Mouse (Mus musculus): Measurements from ENCODE around the gene Krtap5-3. TPM values are rescaled to one million over a fixed set of nuclear protein-coding genes. Genes with fewer than 3 reads are reported as not detected.
"Not testable (repeated sequence)": the region's sequence is repeated elsewhere in the genome, so short reads cannot be mapped to it uniquely, and the experiment has no call there.

Krtap5-3 gene
- total RNA-seq (2014; rRNA removed) (not detected in 2 replicates), polyA plus RNA-seq (2015; fragmentation: Nextera tagmentation; extraction: Ambion mirVana) (not detected in 2 replicates)

GRCm38 (mm10) chr7:142201064-142201463 is at the start of gene Krtap5-3:
Gene Krtap5-3, plus strand, starts transcription at chr7:142201364.
- H3K36me3 ChIP-seq (ENCODE audit: insufficient read depth, low read length), result no peaks in the 10 kb centered on the region
- 92% methylated on average over 1 of the region's 1 CpGs for WGBS

GRCm38 (mm10) chr7:142152191-142152590 is 49.0 kb upstream of the Krtap5-3 start:
- Histone ChIP-seq H3K9me3 (ENCODE audit: low read length) (no peaks in the 10 kb centered on the region), H3K4me2 (ENCODE audit: low read depth, low read length, poor library complexity, severe bottlenecking) (no peak overlapping the region), H3K27me3 (ENCODE audit: insufficient read depth, low read length) (no peaks in the 10 kb centered on the region), H3K4me1 (ENCODE audit: insufficient read depth, low read length) (no peaks in the 10 kb centered on the region), H3K27ac (ENCODE audit: low read depth, low read length) (no peak overlapping the region), H3K4me3 (ENCODE audit: low read depth, low read length) (no peak overlapping the region), H3K9ac (replicated peaks; ENCODE audit: low read length, poor library complexity, severe bottlenecking) (no peak overlapping the region), H3K36me3 (ENCODE audit: insufficient read depth, low read length) (no peaks in the 10 kb centered on the region)
- no peak for TF ChIP-seq CTCF (IDR thresholded peaks at IDR 0.05)
- 88% methylated on average over 4 of the region's 4 CpGs for WGBS
- no peak for ATAC-seq (ENCODE audit: low FRiP score)
- DNase-seq (ENCODE audit: low spot score), result no peak

More at GRCm38 (mm10) chr7:142201064-142201463, at the start of gene Krtap5-3:
- DNase-seq (ENCODE audit: low spot score) (no peak), ATAC-seq (ENCODE audit: low FRiP score) (no peak)
- no peak within 1 kb of the TSS for H3K27ac ChIP-seq (ENCODE audit: low read depth, low read length)
- no peak within 1 kb of the TSS for H3K9ac ChIP-seq (replicated peaks; ENCODE audit: low read length, poor library complexity, severe bottlenecking)
- H3K9me3 ChIP-seq (ENCODE audit: low read length), result no peaks in the 10 kb centered on the region
- H3K4me3 ChIP-seq (ENCODE audit: low read depth, low read length), result no peak within 1 kb of the TSS
- no peak for TF ChIP-seq CTCF (IDR thresholded peaks at IDR 0.05)
- H3K4me2 ChIP-seq (ENCODE audit: low read depth, low read length, poor library complexity, severe bottlenecking), result no peak within 1 kb of the TSS
- no peaks in the 10 kb centered on the region for H3K4me1 ChIP-seq (ENCODE audit: insufficient read depth, low read length)
- no peaks in the 10 kb centered on the region for H3K27me3 ChIP-seq (ENCODE audit: insufficient read depth, low read length)

- no peak for ATAC-seq (ENCODE audit: low FRiP score)
- Histone ChIP-seq H3K4me3 (ENCODE audit: low read depth, low read length) (no peak overlapping the region), H3K27ac (ENCODE audit: low read depth, low read length) (no peak overlapping the region), H3K4me1 (ENCODE audit: insufficient read depth, low read length) (no peaks in the 10 kb centered on the region), H3K4me2 (ENCODE audit: low read depth, low read length, poor library complexity, severe bottlenecking) (no peak overlapping the region), H3K27me3 (ENCODE audit: insufficient read depth, low read length) (no peaks in the 10 kb centered on the region), H3K36me3 (ENCODE audit: insufficient read depth, low read length) (no peaks in the 10 kb centered on the region), H3K9me3 (ENCODE audit: low read length) (no peaks in the 10 kb centered on the region), H3K9ac (replicated peaks; ENCODE audit: low read length, poor library complexity, severe bottlenecking) (no peak overlapping the region)
- DNase-seq (ENCODE audit: low spot score), result no peak
- TF ChIP-seq CTCF (IDR thresholded peaks at IDR 0.05), result no peak
- WGBS, result 53% methylated on average over 1 of the region's 1 CpGs
Measured at GRCm38 (mm10) chr7:142155308-142155707, 45.9 kb upstream of the Krtap5-3 start.

- not testable (repeated sequence) for H3K9me3 ChIP-seq (ENCODE audit: low read length); H3K27me3 ChIP-seq (ENCODE audit: insufficient read depth, low read length); ATAC-seq (ENCODE audit: low FRiP score); DNase-seq (ENCODE audit: low spot score); H3K4me3 ChIP-seq (ENCODE audit: low read depth, low read length); H3K4me2 ChIP-seq (ENCODE audit: low read depth, low read length, poor library complexity, severe bottlenecking); H3K36me3 ChIP-seq (ENCODE audit: insufficient read depth, low read length); H3K9ac ChIP-seq (replicated peaks; ENCODE audit: low read length, poor library complexity, severe bottlenecking); H3K27ac ChIP-seq (ENCODE audit: low read depth, low read length); H3K4me1 ChIP-seq (ENCODE audit: insufficient read depth, low read length)
- 59% methylated on average over 2 of the region's 2 CpGs for WGBS
Measured at GRCm38 (mm10) chr7:142157013-142157412, 44.2 kb upstream of the Krtap5-3 start, which contains the start of gene Gm29735. Gene Gm29735, minus strand, starts transcription at chr7:142157113.

- H3K36me3 ChIP-seq (ENCODE audit: insufficient read depth, low read length), result no peaks in the 10 kb centered on the region
- H3K4me1 ChIP-seq (ENCODE audit: insufficient read depth, low read length), result no peaks in the 10 kb centered on the region
- TF ChIP-seq CTCF (IDR thresholded peaks at IDR 0.05), result no peak
- no peak for ATAC-seq (ENCODE audit: low FRiP score)
- no peaks in the 10 kb centered on the region for H3K9me3 ChIP-seq (ENCODE audit: low read length)
- no peaks in the 10 kb centered on the region for H3K27me3 ChIP-seq (ENCODE audit: insufficient read depth, low read length)
- WGBS, result 92% methylated on average over 3 of the region's 3 CpGs
- H3K4me3 ChIP-seq (ENCODE audit: low read depth, low read length), result no peak overlapping the region
- no peak overlapping the region for H3K4me2 ChIP-seq (ENCODE audit: low read depth, low read length, poor library complexity, severe bottlenecking)
- DNase-seq (ENCODE audit: low spot score), result no peak
- no peak overlapping the region for H3K9ac ChIP-seq (replicated peaks; ENCODE audit: low read length, poor library complexity, severe bottlenecking)
- H3K27ac ChIP-seq (ENCODE audit: low read depth, low read length), result no peak overlapping the region
Measured at GRCm38 (mm10) chr7:142159366-142159765, 41.8 kb upstream of the Krtap5-3 start.

- H3K36me3 ChIP-seq (ENCODE audit: insufficient read depth, low read length); H3K4me3 ChIP-seq (ENCODE audit: low read depth, low read length); H3K27me3 ChIP-seq (ENCODE audit: insufficient read depth, low read length); H3K4me1 ChIP-seq (ENCODE audit: insufficient read depth, low read length); ATAC-seq (ENCODE audit: low FRiP score); H3K4me2 ChIP-seq (ENCODE audit: low read depth, low read length, poor library complexity, severe bottlenecking); H3K9me3 ChIP-seq (ENCODE audit: low read length); H3K9ac ChIP-seq (replicated peaks; ENCODE audit: low read length, poor library complexity, severe bottlenecking); H3K27ac ChIP-seq (ENCODE audit: low read depth, low read length); DNase-seq (ENCODE audit: low spot score): not testable (repeated sequence)
Measured at GRCm38 (mm10) chr7:142165639-142166038, 35.5 kb upstream of the Krtap5-3 start, which contains the start of gene Gm4553. Gene Gm4553, minus strand, starts transcription at chr7:142165739.

Measured in midbrain, postnatal 0 days (tissue).